Mouse (Mus musculus): ENCODE measurements around the gene Parp8. TPM values are rescaled to one million over a fixed set of nuclear protein-coding genes. Genes with fewer than 3 reads are reported as not detected.

The Parp8 gene
- polyA plus RNA-seq, 1 experiment from 2014 or later = 2.2 TPM

GRCm38 (mm10) chr13:117012031-117012430, 13.3 kb downstream of the Parp8 start:
- DNase-seq (no peak), ATAC-seq (no peak)
- Histone ChIP-seq H3K27me3 (ENCODE audit: insufficient read depth, low read length) (no peaks in the 10 kb centered on the region), H3K9ac (replicated peaks) (no peak overlapping the region), H3K4me2 (ENCODE audit: low read depth, low read length) (no peak overlapping the region), H3K4me1 (ENCODE audit: insufficient read depth) (no peaks in the 10 kb centered on the region), H3K36me3 (replicated peaks; ENCODE audit: insufficient read depth, low read length) (no peaks in the 10 kb centered on the region), H3K9me3 (ENCODE audit: low read length) (no peaks in the 10 kb centered on the region), H3K27ac (ENCODE audit: low read depth) (no peak overlapping the region), H3K4me3 (ENCODE audit: low read depth, low read length) (no peak overlapping the region)
- TF ChIP-seq EP300 (IDR thresholded peaks at IDR 0.05; ENCODE audit: low read depth) (no peak), CTCF (IDR thresholded peaks at IDR 0.05; ENCODE audit: low read depth) (no peak)
- WGBS (ENCODE audit: insufficient replicate concordance) = 89% methylated on average over 9 of the region's 9 CpGs

- DNase-seq (no peak), ATAC-seq (no peak)
- Histone ChIP-seq H3K9me3 (ENCODE audit: low read length) (no peaks in the 10 kb centered on the region), H3K9ac (replicated peaks) (no peak overlapping the region), H3K4me2 (ENCODE audit: low read depth, low read length) (no peak overlapping the region), H3K27ac (ENCODE audit: low read depth) (no peak overlapping the region), H3K4me3 (ENCODE audit: low read depth, low read length) (no peak overlapping the region), H3K27me3 (ENCODE audit: insufficient read depth, low read length) (no peaks in the 10 kb centered on the region), H3K4me1 (ENCODE audit: insufficient read depth) (no peaks in the 10 kb centered on the region), H3K36me3 (replicated peaks; ENCODE audit: insufficient read depth, low read length) (no peaks in the 10 kb centered on the region)
- no peak for TF ChIP-seq EP300 (IDR thresholded peaks at IDR 0.05; ENCODE audit: low read depth)
- TF ChIP-seq CTCF (IDR thresholded peaks at IDR 0.05; ENCODE audit: low read depth) = no peak
- 82% methylated on average over 8 of the region's 8 CpGs for WGBS (ENCODE audit: insufficient replicate concordance)
Observed at GRCm38 (mm10) chr13:117010143-117010542, 15.2 kb downstream of the Parp8 start.

- H3K4me3 ChIP-seq (ENCODE audit: low read depth, low read length) = no peak overlapping the region
- no peaks in the 10 kb centered on the region for H3K9me3 ChIP-seq (ENCODE audit: low read length)
- DNase-seq (no peak), ATAC-seq (no peak)
- no peak overlapping the region for H3K27ac ChIP-seq (ENCODE audit: low read depth)
- no peaks in the 10 kb centered on the region for H3K27me3 ChIP-seq (ENCODE audit: insufficient read depth, low read length)
- TF ChIP-seq EP300 (IDR thresholded peaks at IDR 0.05; ENCODE audit: low read depth) = no peak
- TF ChIP-seq CTCF (IDR thresholded peaks at IDR 0.05; ENCODE audit: low read depth) = no peak
- WGBS (ENCODE audit: insufficient replicate concordance) = 88% methylated on average over 9 of the region's 9 CpGs
- no peak overlapping the region for H3K9ac ChIP-seq (replicated peaks)
- no peaks in the 10 kb centered on the region for H3K36me3 ChIP-seq (replicated peaks; ENCODE audit: insufficient read depth, low read length)
- H3K4me1 ChIP-seq (ENCODE audit: insufficient read depth) = no peaks in the 10 kb centered on the region
- no peak overlapping the region for H3K4me2 ChIP-seq (ENCODE audit: low read depth, low read length)
Observed at GRCm38 (mm10) chr13:117008021-117009015, 17.0 kb downstream of the Parp8 start.

- 75% methylated on average over 2 of the region's 2 CpGs for WGBS (ENCODE audit: insufficient replicate concordance)
- no peak for TF ChIP-seq CTCF (IDR thresholded peaks at IDR 0.05; ENCODE audit: low read depth)
- no peak for TF ChIP-seq EP300 (IDR thresholded peaks at IDR 0.05; ENCODE audit: low read depth)
- ATAC-seq = no peak
- no peak overlapping the region for H3K9ac ChIP-seq (replicated peaks)
- H3K27ac ChIP-seq (ENCODE audit: low read depth) = no peak overlapping the region
- H3K4me3 ChIP-seq (ENCODE audit: low read depth, low read length) = no peak overlapping the region
- DNase-seq = no peak
- H3K27me3 ChIP-seq (ENCODE audit: insufficient read depth, low read length) = no peaks in the 10 kb centered on the region
- no peaks in the 10 kb centered on the region for H3K9me3 ChIP-seq (ENCODE audit: low read length)
- H3K4me1 ChIP-seq (ENCODE audit: insufficient read depth) = no peaks in the 10 kb centered on the region
- H3K4me2 ChIP-seq (ENCODE audit: low read depth, low read length) = no peak overlapping the region
- no peaks in the 10 kb centered on the region for H3K36me3 ChIP-seq (replicated peaks; ENCODE audit: insufficient read depth, low read length)
Observed at GRCm38 (mm10) chr13:117007566-117007965, 17.8 kb downstream of the Parp8 start.

- no peak overlapping the region for H3K4me3 ChIP-seq (ENCODE audit: low read depth, low read length)
- ATAC-seq = no peak
- no peaks in the 10 kb centered on the region for H3K4me1 ChIP-seq (ENCODE audit: insufficient read depth)
- H3K27ac ChIP-seq (ENCODE audit: low read depth) = no peak overlapping the region
- H3K36me3 ChIP-seq (replicated peaks; ENCODE audit: insufficient read depth, low read length) = no peaks in the 10 kb centered on the region
- WGBS (ENCODE audit: insufficient replicate concordance) = 90% methylated on average over 4 of the region's 4 CpGs
- TF ChIP-seq EP300 (IDR thresholded peaks at IDR 0.05; ENCODE audit: low read depth) (no peak), CTCF (IDR thresholded peaks at IDR 0.05; ENCODE audit: low read depth) (no peak)
- H3K9ac ChIP-seq (replicated peaks) = no peak overlapping the region
- no peak overlapping the region for H3K4me2 ChIP-seq (ENCODE audit: low read depth, low read length)
- H3K27me3 ChIP-seq (ENCODE audit: insufficient read depth, low read length) = no peaks in the 10 kb centered on the region
- no peak for DNase-seq
- no peaks in the 10 kb centered on the region for H3K9me3 ChIP-seq (ENCODE audit: low read length)
Observed at GRCm38 (mm10) chr13:117006638-117007037, 18.7 kb downstream of the Parp8 start.

DNA sequence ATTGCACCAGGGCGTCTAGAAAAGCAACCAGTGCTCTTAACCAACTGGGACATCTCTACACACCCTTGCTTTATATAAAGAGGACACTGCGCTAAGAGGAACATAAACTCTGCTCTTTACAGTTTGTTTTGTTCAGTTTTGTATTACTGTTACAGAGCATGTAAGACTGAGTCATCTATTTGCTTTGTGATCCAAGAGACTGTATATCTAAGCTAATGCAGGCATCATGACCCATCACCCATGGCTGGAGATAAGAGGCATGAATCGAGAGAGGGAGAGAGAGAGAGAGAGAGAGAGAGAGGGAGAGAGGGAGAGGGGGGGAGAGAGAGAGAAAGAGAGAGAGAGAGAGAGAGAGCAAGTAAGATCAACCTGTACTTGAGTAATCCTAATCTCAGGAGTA, 24.8 kb downstream of the Parp8 start:
- no peak for DNase-seq
- Histone ChIP-seq H3K4me1 (ENCODE audit: insufficient read depth) (no peaks in the 10 kb centered on the region), H3K27me3 (ENCODE audit: insufficient read depth, low read length) (no peaks in the 10 kb centered on the region), H3K27ac (ENCODE audit: low read depth) (no peak overlapping the region), H3K9me3 (ENCODE audit: low read length) (no peaks in the 10 kb centered on the region), H3K36me3 (replicated peaks; ENCODE audit: insufficient read depth, low read length) (no peaks in the 10 kb centered on the region), H3K4me2 (ENCODE audit: low read depth, low read length) (no peak overlapping the region), H3K9ac (replicated peaks) (no peak overlapping the region), H3K4me3 (ENCODE audit: low read depth, low read length) (no peak overlapping the region)
- no peak for TF ChIP-seq CTCF (IDR thresholded peaks at IDR 0.05; ENCODE audit: low read depth)
- no peak for TF ChIP-seq EP300 (IDR thresholded peaks at IDR 0.05; ENCODE audit: low read depth)
- 62% methylated on average over 3 of the region's 3 CpGs for WGBS (ENCODE audit: insufficient replicate concordance)
- no peak for ATAC-seq
